Mouse (Mus musculus): ENCODE results near the gene Wrnip1.
"Not testable (repeated sequence)": the region's sequence is repeated elsewhere in the genome, so short reads cannot be mapped to it uniquely, and the experiment has no call there.

Gene Wrnip1

GRCm38 (mm10) chr13:32853073-32853472 is 51.2 kb downstream of the Wrnip1 start:
- no peak for DNase-seq

DNA sequence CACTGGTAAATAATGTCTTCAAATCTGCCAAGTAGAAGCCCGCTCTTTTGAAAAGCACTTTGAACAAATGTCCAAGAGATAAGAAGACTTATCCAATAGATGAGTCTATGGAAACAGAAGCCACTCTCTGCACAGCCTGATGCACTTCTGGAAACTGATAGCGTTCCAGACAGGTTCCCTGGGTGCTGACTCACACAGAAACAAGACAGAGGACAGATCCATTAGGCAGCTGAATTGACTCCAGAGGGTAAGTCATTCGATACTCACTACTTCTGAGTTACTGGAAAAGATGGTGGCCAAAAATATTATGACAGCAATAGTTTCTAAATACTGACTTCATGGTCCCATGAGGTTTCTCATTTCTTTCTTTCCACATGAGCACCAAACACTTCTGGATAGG is 59.0 kb downstream of the Wrnip1 start:
- DNase-seq: no peak

DNA sequence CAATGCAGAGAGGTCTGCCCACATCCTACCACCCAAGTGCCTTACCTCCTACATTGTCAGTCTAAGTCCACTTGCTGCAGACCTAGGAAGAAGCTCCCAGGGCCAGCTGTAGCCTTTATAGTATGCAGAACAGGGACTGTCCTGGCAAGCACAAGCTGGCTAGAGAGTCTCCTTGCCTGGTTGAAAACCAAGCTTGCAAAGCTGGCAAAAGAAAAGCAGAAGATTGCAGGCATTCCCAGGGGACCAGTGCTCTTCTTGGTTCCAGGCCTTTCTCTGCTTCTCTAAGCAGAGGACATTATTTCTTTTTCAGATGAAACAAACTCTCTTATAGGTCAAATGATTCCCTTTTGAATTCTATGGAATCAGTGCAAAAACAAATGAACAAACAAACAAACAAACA is 61.6 kb downstream of the Wrnip1 start:
- no peak for DNase-seq

DNA sequence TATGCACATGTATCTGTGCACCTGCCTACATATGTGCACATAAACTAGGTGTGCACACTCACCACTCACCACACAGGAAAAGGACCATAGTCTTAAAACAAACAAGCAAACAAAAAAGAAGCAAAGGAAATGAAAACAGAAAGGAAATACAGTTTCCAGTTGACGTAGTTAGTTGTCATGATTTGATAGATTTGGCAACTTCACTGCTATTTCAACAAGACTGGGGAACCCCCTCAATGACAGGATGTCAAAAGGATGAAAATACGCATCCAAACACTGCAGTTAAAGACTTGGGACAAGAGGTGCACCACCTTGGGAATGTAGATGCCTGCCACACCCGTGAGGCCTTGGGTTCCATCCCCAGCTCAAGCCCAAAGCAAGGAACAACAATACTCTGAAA is 62.7 kb downstream of the Wrnip1 start:
- DNase-seq: not testable (repeated sequence)

DNA sequence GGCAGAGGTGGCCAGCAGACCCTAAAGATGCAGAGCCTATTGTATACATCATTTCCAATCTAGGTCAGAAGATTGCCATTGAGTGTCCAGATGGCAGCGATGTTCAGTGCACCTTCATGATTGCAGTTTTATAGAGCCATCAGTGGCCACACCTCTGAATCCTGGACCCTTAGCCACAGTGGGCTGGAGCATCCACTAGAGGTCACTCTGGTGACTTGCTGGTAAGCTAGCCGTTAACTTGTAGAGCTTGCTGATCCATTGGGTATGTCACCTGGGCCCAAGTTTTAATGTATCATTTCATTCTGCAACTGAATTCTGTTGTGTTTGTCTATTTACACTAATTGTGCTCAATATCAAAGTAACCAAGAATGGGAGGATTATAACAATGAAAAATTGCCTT is 63.8 kb downstream of the Wrnip1 start:
- peak in 1 of 2 experiments; percentile 6 for DNase-seq

DNA sequence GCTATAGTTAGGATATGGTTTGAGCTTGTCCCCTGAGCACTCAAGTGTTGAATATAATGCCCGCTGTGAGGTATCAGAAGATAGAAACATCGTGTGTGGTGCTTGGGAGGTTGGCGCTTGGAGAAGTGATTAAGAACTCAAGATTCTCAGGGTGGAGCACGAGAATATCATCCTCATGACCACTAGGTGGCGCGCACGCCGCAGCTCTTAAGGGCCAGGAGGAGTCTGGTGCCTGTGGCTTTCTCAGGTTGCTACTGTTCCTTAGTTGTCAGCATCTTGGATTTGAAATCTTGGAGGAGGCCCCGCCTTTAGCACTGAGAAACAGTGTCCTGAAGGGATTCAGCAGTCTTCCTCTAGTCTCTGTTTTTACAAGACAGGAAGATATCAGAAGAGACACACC is 64.6 kb downstream of the Wrnip1 start:
- DNase-seq: peak; percentile 65 to 82

DNA sequence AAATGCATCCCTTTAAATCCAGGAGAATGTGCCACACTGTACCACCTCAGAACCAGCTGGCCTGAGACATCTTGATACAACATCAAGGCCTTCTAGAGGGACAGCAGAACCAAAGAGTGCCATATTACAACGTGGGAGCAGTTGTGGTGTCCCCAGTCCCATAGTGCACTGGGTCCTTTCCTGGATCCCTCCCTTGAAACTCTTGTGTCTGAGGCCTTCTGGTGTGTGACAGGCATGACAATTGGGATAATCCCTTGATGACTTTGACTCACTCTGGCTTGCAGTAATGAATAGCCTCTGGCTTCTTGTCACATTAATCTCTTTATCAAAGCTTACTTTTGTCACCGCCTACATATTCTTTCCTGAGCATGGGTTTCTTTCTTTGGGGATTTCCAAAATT is 65.2 kb downstream of the Wrnip1 start:
- DNase-seq: no peak

DNA sequence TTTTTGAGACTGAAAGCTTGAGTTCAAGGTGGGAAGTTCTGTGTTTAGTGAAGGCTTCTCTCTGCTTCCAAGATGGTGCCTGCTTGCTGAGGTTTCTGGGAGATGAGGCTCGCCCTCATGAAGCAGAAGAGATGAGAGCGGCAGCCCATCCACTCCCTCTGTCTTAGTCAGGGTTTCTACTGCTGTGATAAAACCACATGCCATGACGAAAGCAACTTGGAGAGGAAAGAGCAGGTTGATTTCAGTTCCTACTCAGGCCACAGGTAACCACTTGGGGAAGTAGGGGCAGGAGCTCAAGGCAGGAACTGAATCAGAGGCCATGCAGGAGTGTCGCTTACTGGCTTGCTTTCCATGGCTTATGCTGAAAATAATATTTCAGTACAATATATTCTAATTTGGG is 66.4 kb downstream of the Wrnip1 start:
- not testable (repeated sequence) for DNase-seq

- no peak for DNase-seq
These were observed 67.0 kb downstream of the Wrnip1 start for GRCm38 (mm10) chr13:32868843-32869242.

Data from cerebellum, postnatal 25 days (tissue).